Mouse (Mus musculus) megakaryocyte, embryonic 14.5 days (primary cell): ENCODE measurements around the gene Mrpl58.

Experiments
- FLI1 ChIP-seq: IDR thresholded peaks from 2 replicates; pipeline ENCODE4 v1.6.1; 2012; ENCODE audit warnings: low read length, inconsistent platforms, mixed read lengths
- GATA1 ChIP-seq: IDR thresholded peaks from 3 replicates; pipeline ENCODE4 v1.6.1; 2012; ENCODE audit warnings: mixed read lengths, low read length, inconsistent platforms, borderline replicate concordance

- TF ChIP-seq GATA1, result no peak
- no peak for TF ChIP-seq FLI1
Observed at GRCm38 (mm10) chr11:115421328-115421727, 17.8 kb downstream of the Mrpl58 start.
